Mouse (Mus musculus) stomach, embryonic 15.5 days (tissue): ENCODE measurements around the gene Ap1b1. TPM values are rescaled to one million over a fixed set of nuclear protein-coding genes. Genes with fewer than 3 reads are reported as not detected.

Experiments used
- ATAC-seq: fragments of 200-750 bp; cut with Nextera tagmentation; 2 replicates; pipeline ENCODE4 v1.8.0; 2017; ENCODE audit warnings: low read depth, moderate number of reproducible peaks, moderate TSS enrichment; ENCODE audit not compliant: insufficient read depth, low FRiP score
- H3K27ac ChIP-seq: fragments of 300-500 bp; sonication (generic); 2 replicates; pipeline ENCODE4 v1.5.1; 2015; ENCODE audit warnings: mild to moderate bottlenecking, inconsistent platforms
- H3K27me3 ChIP-seq: fragments of 300-500 bp; sonication (generic); replicated peaks from 2 replicates; pipeline ENCODE4 v1.6.1; 2015; ENCODE audit warnings: inconsistent platforms
- H3K36me3 ChIP-seq: fragments of 300-500 bp; sonication (generic); 2 replicates; pipeline ENCODE4 v1.6.1; 2015; ENCODE audit warnings: inconsistent platforms
- H3K4me1 ChIP-seq: fragments of 300-500 bp; sonication (generic); 2 replicates; pipeline ENCODE4 v1.6.1; 2015; ENCODE audit warnings: inconsistent platforms
- H3K4me2 ChIP-seq: fragments of 300-500 bp; sonication (generic); 2 replicates; pipeline ENCODE4 v1.6.1; 2015; ENCODE audit warnings: mild to moderate bottlenecking, inconsistent platforms
- H3K4me3 ChIP-seq: fragments of 300-500 bp; sonication (generic); replicated peaks from 2 replicates; pipeline ENCODE4 v1.5.1; 2015; ENCODE audit warnings: inconsistent platforms
- H3K9ac ChIP-seq: fragments of 300-500 bp; sonication (generic); 2 replicates; pipeline ENCODE4 v1.6.1; 2015; ENCODE audit warnings: inconsistent platforms
- H3K9me3 ChIP-seq: fragments of 300-500 bp; sonication (generic); 2 replicates; pipeline ENCODE4 v1.6.1; 2016; ENCODE audit warnings: inconsistent platforms
- WGBS: fragments of 180-500 bp; shearing (Covaris S2); methylation state at CpG from one replicate; pipeline ENCODE4 v1.1.7; 2015; 5-methylcytosine and 5-hydroxymethylcytosine counted together
- polyA plus RNA-seq: library from polyadenylated mRNA; unstranded; fragments of >200 nt; fragmentation: Nextera tagmentation; extraction: Ambion mirVana; gene quantifications from 2 replicates; pipeline ENCODE4 v1.2.1, GENCODE M21; 2015

Ap1b1 gene
- polyA plus RNA-seq, 1 experiment from 2014 or later, result 57.5 TPM

- H3K9me3 ChIP-seq, result no peaks in the 10 kb centered on the region
- no peak overlapping the region for H3K27ac ChIP-seq
- no peak overlapping the region for H3K9ac ChIP-seq
- H3K4me3 ChIP-seq, result no peak overlapping the region
- H3K36me3 ChIP-seq, result no peaks in the 10 kb centered on the region
- H3K27me3 ChIP-seq, result no peaks in the 10 kb centered on the region
- 87% methylated on average over 2 of the region's 2 CpGs for WGBS
- peaks cover 5% of the 10 kb centered on the region; the same call in 1 of the 2 replicates for H3K4me1 ChIP-seq
- no peak overlapping the region for H3K4me2 ChIP-seq
- ATAC-seq, result no peak
Measured at GRCm38 (mm10) chr11:4992471-4992870, 5.8 kb downstream of the Ap1b1 start.

- WGBS, result 94% methylated on average over 3 of the region's 3 CpGs
- no peak overlapping the region for H3K4me2 ChIP-seq
- no peaks in the 10 kb centered on the region for H3K4me1 ChIP-seq
- H3K36me3 ChIP-seq, result no peaks in the 10 kb centered on the region
- H3K4me3 ChIP-seq, result no peak overlapping the region
- H3K27ac ChIP-seq, result no peak overlapping the region
- H3K9ac ChIP-seq, result no peak overlapping the region
- H3K27me3 ChIP-seq, result no peaks in the 10 kb centered on the region
- ATAC-seq, result no peak
- no peaks in the 10 kb centered on the region for H3K9me3 ChIP-seq
Measured at GRCm38 (mm10) chr11:4995676-4996075, 9.1 kb downstream of the Ap1b1 start.

- Histone ChIP-seq H3K9ac (no peak overlapping the region), H3K4me2 (no peak overlapping the region), H3K9me3 (no peaks in the 10 kb centered on the region), H3K4me1 (no peaks in the 10 kb centered on the region), H3K27me3 (no peaks in the 10 kb centered on the region), H3K27ac (no peak overlapping the region), H3K4me3 (no peak overlapping the region), H3K36me3 (no peaks in the 10 kb centered on the region)
- 77% methylated on average over 5 of the region's 5 CpGs for WGBS
- ATAC-seq, result no peak
Measured at GRCm38 (mm10) chr11:4996621-4997199, 10.1 kb downstream of the Ap1b1 start.

- Histone ChIP-seq H3K4me1 (no peaks in the 10 kb centered on the region), H3K27ac (peak overlapping the region; percentile 75), H3K36me3 (no peaks in the 10 kb centered on the region), H3K9me3 (no peaks in the 10 kb centered on the region), H3K4me2 (no peak overlapping the region), H3K4me3 (no peak overlapping the region), H3K27me3 (no peaks in the 10 kb centered on the region), H3K9ac (no peak overlapping the region)
- 39% methylated on average over 3 of the region's 3 CpGs for WGBS
- ATAC-seq, result peak; percentile 81
Measured at GRCm38 (mm10) chr11:4998352-4998751, 11.7 kb downstream of the Ap1b1 start.

GRCm38 (mm10) chr11:4998762-4999161, 12.1 kb downstream of the Ap1b1 start:
- Histone ChIP-seq H3K27me3 (no peaks in the 10 kb centered on the region), H3K27ac (peak overlapping the region; percentile 75), H3K9me3 (no peaks in the 10 kb centered on the region), H3K4me3 (no peak overlapping the region), H3K4me1 (no peaks in the 10 kb centered on the region), H3K4me2 (no peak overlapping the region), H3K9ac (no peak overlapping the region), H3K36me3 (no peaks in the 10 kb centered on the region)
- no peak; the same call in 1 of the 2 replicates for ATAC-seq
- WGBS, result 46% methylated on average over 1 of the region's 1 CpGs

- ATAC-seq, result no peak
- Histone ChIP-seq H3K27ac (no peak overlapping the region), H3K4me1 (no peaks in the 10 kb centered on the region), H3K27me3 (no peaks in the 10 kb centered on the region), H3K36me3 (no peaks in the 10 kb centered on the region), H3K4me2 (no peak overlapping the region), H3K9me3 (no peaks in the 10 kb centered on the region), H3K4me3 (no peak overlapping the region), H3K9ac (no peak overlapping the region)
- 86% methylated on average over 1 of the region's 1 CpGs for WGBS
Measured at GRCm38 (mm10) chr11:5000241-5000640, 13.6 kb downstream of the Ap1b1 start.

- H3K27ac ChIP-seq, result no peak overlapping the region
- no peak for ATAC-seq
- no peaks in the 10 kb centered on the region for H3K36me3 ChIP-seq
- WGBS, result 83% methylated on average over 4 of the region's 4 CpGs
- no peak overlapping the region for H3K4me3 ChIP-seq
- no peak overlapping the region for H3K4me2 ChIP-seq
- H3K4me1 ChIP-seq, result peaks cover under 1% of the 10 kb centered on the region; the same call in 1 of the 2 replicates
- H3K27me3 ChIP-seq, result no peaks in the 10 kb centered on the region
- H3K9ac ChIP-seq, result no peak overlapping the region
- H3K9me3 ChIP-seq, result no peaks in the 10 kb centered on the region
Measured at GRCm38 (mm10) chr11:5002826-5003225, 16.2 kb downstream of the Ap1b1 start.

- Histone ChIP-seq H3K4me2 (no peak overlapping the region), H3K4me3 (no peak overlapping the region), H3K36me3 (no peaks in the 10 kb centered on the region), H3K27me3 (no peaks in the 10 kb centered on the region), H3K27ac (no peak overlapping the region), H3K4me1 (peaks cover 3% of the 10 kb centered on the region; the same call in 1 of the 2 replicates), H3K9ac (no peak overlapping the region), H3K9me3 (no peaks in the 10 kb centered on the region)
- ATAC-seq, result no peak
- WGBS, result 89% methylated on average over 2 of the region's 2 CpGs
Measured at GRCm38 (mm10) chr11:5005528-5005927, 18.9 kb downstream of the Ap1b1 start.

- Histone ChIP-seq H3K4me2 (no peak overlapping the region), H3K27me3 (no peaks in the 10 kb centered on the region), H3K4me3 (no peak overlapping the region), H3K36me3 (no peaks in the 10 kb centered on the region), H3K27ac (no peak overlapping the region), H3K4me1 (peaks cover 3% of the 10 kb centered on the region; the same call in 1 of the 2 replicates), H3K9ac (no peak overlapping the region), H3K9me3 (no peaks in the 10 kb centered on the region)
- WGBS, result 55% methylated on average over 1 of the region's 1 CpGs
- no peak for ATAC-seq
Measured at GRCm38 (mm10) chr11:5007186-5007585, 20.6 kb downstream of the Ap1b1 start.

GRCm38 (mm10) chr11:5008867-5009266, 22.2 kb downstream of the Ap1b1 start:
- WGBS, result 63% methylated on average over 3 of the region's 3 CpGs
- peak; percentile 63; the same call in 1 of the 2 replicates for ATAC-seq

GRCm38 (mm10) chr11:5009354-5010074, 22.9 kb downstream of the Ap1b1 start:
- H3K4me2 ChIP-seq, result no peak overlapping the region
- H3K27ac ChIP-seq, result no peak overlapping the region
- H3K27me3 ChIP-seq, result no peaks in the 10 kb centered on the region
- WGBS, result 75% methylated on average over 3 of the region's 3 CpGs
- peaks cover 3% of the 10 kb centered on the region; the same call in 1 of the 2 replicates for H3K4me1 ChIP-seq
- no peak overlapping the region for H3K9ac ChIP-seq
- H3K4me3 ChIP-seq, result no peak overlapping the region
- peak; percentile 78; the same call in 1 of the 2 replicates for ATAC-seq
- no peaks in the 10 kb centered on the region for H3K9me3 ChIP-seq
- peaks cover 4% of the 10 kb centered on the region; the same call in 1 of the 2 replicates for H3K36me3 ChIP-seq

More at GRCm38 (mm10) chr11:5008867-5009266, 22.2 kb downstream of the Ap1b1 start:
- Histone ChIP-seq H3K36me3 (no peaks in the 10 kb centered on the region), H3K9me3 (no peaks in the 10 kb centered on the region), H3K27ac (no peak overlapping the region), H3K4me2 (no peak overlapping the region), H3K27me3 (no peaks in the 10 kb centered on the region), H3K4me3 (no peak overlapping the region), H3K9ac (no peak overlapping the region), H3K4me1 (peaks cover 3% of the 10 kb centered on the region; the same call in 1 of the 2 replicates)

- H3K4me3 ChIP-seq, result no peak overlapping the region
- no peaks in the 10 kb centered on the region for H3K27me3 ChIP-seq
- no peak overlapping the region for H3K4me2 ChIP-seq
- peaks cover 4% of the 10 kb centered on the region; the same call in 1 of the 2 replicates for H3K36me3 ChIP-seq
- H3K4me1 ChIP-seq, result peaks cover 3% of the 10 kb centered on the region; the same call in 1 of the 2 replicates
- WGBS, result 85% methylated on average over 1 of the region's 1 CpGs
- no peak overlapping the region for H3K27ac ChIP-seq
- no peak overlapping the region for H3K9ac ChIP-seq
- ATAC-seq, result no peak
- no peaks in the 10 kb centered on the region for H3K9me3 ChIP-seq
Measured at GRCm38 (mm10) chr11:5010205-5010604, 23.6 kb downstream of the Ap1b1 start.
